Mouse (Mus musculus): ENCODE measurements at regions not wholly inside any gene's neighbourhood (a gene's known extent, or its start where the extent isn't known, plus 50 kb on each side); places are given as distances from the start of the nearest gene placed in this dataset.
A peak's percentile ranks its signal among the peaks of the same experiment; 100 is the strongest.

DNA sequence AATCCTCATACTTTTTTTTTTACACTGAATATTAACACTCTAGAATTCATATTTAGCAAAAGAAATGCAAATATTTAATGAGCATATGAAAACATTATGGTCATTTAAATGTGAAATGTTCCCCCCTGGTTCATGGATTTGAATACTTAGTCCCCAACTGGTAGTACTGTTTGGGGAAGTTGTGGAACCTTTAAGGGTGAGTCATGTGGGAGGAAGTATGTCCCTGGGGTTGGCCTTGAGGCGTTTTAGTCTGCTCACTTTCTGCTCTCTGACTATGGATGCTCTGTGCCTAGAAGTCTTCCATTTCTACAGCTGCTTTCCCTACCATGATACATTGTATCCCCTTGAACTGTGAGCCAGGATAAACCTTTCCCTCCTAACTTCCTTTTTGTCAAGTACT, 106.1 kb upstream of the Gm6657 start:
- DNase-seq (ENCODE audit: low read depth), result no peak
- TF ChIP-seq CTCF (IDR thresholded peaks at IDR 0.05; ENCODE audit: borderline replicate concordance, extremely low read depth, insufficient read depth, insufficient read length) (no peak), POLR2A (IDR thresholded peaks at IDR 0.05; ENCODE audit: borderline replicate concordance, extremely low read depth, insufficient read depth, insufficient read length, poor library complexity, severe bottlenecking) (no peak)

DNA sequence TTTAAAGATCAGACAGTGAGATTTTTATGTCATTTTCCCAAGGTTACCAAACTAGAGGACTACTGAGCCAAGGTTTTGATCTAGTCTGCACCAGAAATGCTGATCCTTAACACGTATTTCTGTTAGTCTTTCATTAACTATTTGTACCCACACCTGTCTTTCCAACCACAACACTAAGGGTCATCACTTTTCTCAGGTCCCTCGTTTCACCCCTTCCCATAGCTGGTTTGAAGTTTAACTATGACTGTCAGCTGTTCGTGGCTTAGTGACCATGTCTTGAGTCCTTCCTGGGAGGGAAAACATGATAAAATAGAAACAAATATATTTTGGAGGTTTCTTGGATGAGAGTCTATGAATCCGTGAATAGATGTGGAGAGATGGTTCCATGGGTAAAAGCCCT, 99.6 kb upstream of the Gm6657 start:
- no peak for TF ChIP-seq CTCF (IDR thresholded peaks at IDR 0.05; ENCODE audit: borderline replicate concordance, extremely low read depth, insufficient read depth, insufficient read length)
- no peak for TF ChIP-seq POLR2A (IDR thresholded peaks at IDR 0.05; ENCODE audit: borderline replicate concordance, extremely low read depth, insufficient read depth, insufficient read length, poor library complexity, severe bottlenecking)
- DNase-seq (ENCODE audit: low read depth), result no peak

DNA sequence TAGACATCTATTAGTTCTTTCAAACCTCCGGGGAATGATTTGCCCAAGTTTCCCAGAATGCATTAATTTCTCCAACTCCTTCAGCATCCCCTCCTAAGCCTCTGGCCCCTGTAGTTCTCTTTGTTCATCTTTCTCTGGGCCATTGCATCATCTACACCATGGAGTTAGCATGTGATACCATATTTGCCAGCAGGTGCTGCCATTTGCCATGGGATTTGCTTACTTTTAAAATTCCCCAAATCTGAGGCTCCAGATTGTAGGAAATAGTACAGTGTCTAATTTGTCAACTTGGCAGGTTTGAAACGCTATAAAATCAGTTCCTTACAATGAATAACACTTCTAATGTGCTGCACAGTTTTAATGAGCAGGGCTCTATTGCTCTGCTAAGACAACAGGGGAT, 98.7 kb upstream of the Gm6657 start:
- DNase-seq (ENCODE audit: low read depth), result peak; percentile 72
- no peak for TF ChIP-seq POLR2A (IDR thresholded peaks at IDR 0.05; ENCODE audit: borderline replicate concordance, extremely low read depth, insufficient read depth, insufficient read length, poor library complexity, severe bottlenecking)
- peak; percentile 18; the same call in 1 of the 2 replicates for TF ChIP-seq CTCF (IDR thresholded peaks at IDR 0.05; ENCODE audit: borderline replicate concordance, extremely low read depth, insufficient read depth, insufficient read length)

DNA sequence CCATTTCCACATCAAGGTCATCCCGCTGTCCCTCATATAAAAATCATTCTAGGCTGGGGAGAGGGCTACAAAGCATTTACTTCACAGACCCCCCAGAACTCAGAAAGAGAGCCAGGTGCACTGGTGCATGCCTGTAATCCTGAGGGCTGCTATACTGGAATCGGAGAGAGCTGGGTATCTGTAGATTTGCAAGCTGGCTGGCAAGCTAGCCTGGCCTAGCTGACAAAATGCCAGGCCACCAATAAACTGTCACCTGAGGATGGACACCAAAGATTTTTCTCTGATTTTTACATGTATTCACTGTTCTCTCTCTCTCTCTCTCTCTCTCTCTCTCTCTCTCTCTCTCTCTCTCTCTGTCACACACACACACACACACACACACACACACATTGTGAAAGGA, 98.1 kb upstream of the Gm6657 start:
- no peak for DNase-seq (ENCODE audit: low read depth)
- TF ChIP-seq CTCF (IDR thresholded peaks at IDR 0.05; ENCODE audit: borderline replicate concordance, extremely low read depth, insufficient read depth, insufficient read length) (no peak), POLR2A (IDR thresholded peaks at IDR 0.05; ENCODE audit: borderline replicate concordance, extremely low read depth, insufficient read depth, insufficient read length, poor library complexity, severe bottlenecking) (no peak)

DNA sequence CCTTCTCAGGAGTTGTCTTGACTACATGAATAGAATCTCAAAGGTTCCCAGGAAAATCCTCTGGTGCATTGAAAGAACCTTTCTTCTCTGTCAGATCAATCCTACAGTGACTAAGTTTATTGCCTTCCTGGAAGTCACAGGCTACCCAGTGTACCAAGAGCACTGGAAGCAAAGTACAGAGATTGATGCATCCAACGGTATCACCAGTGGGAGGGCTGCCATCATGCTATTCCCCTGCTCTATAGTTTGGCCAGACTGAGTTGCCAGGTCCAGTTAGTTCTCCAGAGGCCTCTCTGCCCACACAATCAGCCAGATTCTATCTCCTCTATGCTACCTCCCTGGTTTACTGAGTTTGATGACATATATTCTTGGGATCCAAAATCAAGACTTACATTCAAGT, 96.9 kb upstream of the Gm6657 start:
- TF ChIP-seq CTCF (IDR thresholded peaks at IDR 0.05; ENCODE audit: borderline replicate concordance, extremely low read depth, insufficient read depth, insufficient read length) (no peak), POLR2A (IDR thresholded peaks at IDR 0.05; ENCODE audit: borderline replicate concordance, extremely low read depth, insufficient read depth, insufficient read length, poor library complexity, severe bottlenecking) (no peak)
- DNase-seq (ENCODE audit: low read depth), result no peak

DNA sequence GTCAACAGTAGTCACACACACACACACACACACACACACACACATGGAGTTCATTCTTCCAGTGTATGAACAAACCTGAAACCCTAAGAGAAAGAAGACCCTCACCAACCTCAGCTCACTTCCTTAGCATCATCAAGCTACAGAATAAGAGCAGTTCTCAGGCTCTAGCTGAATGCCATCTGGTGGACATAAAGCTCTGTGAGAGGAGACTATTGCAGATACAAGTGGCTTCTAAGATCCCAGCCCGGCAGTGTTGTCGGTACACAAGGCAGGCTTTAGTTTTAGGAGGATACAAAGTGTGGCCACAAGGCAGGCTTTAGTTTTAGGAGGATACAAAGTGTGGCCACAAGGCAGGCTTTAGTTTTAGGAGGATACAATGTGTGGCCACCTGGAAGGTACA, 96.3 kb upstream of the Gm6657 start:
- peak; percentile 32 for DNase-seq (ENCODE audit: low read depth)
- TF ChIP-seq CTCF (IDR thresholded peaks at IDR 0.05; ENCODE audit: borderline replicate concordance, extremely low read depth, insufficient read depth, insufficient read length) (no peak), POLR2A (IDR thresholded peaks at IDR 0.05; ENCODE audit: borderline replicate concordance, extremely low read depth, insufficient read depth, insufficient read length, poor library complexity, severe bottlenecking) (no peak)

DNA sequence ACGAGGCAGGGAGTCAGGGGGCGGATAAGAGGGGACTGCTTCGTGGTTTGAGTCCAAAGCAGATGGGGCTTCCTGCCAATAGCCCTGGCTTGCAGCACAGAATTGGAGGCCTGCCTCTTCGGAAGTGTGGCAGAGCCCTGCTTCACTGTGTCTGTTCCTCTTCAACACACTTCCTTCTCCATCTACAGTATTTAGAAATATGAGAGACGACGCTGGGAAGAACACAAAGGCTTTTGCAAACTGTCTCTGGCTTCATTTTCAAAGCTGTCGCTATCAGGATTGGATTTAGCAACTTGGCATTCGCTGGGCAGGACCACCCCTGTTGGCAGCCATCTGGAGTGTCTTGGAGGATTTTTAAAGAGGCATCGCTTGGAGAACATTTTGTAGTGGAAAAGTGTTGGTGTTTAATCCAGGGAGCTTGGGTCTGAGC, 95.3 kb upstream of the Gm6657 start:
- peak; percentile 91 for DNase-seq (ENCODE audit: low read depth)
- TF ChIP-seq CTCF (IDR thresholded peaks at IDR 0.05; ENCODE audit: borderline replicate concordance, extremely low read depth, insufficient read depth, insufficient read length) (no peak), POLR2A (IDR thresholded peaks at IDR 0.05; ENCODE audit: borderline replicate concordance, extremely low read depth, insufficient read depth, insufficient read length, poor library complexity, severe bottlenecking) (no peak)

DNA sequence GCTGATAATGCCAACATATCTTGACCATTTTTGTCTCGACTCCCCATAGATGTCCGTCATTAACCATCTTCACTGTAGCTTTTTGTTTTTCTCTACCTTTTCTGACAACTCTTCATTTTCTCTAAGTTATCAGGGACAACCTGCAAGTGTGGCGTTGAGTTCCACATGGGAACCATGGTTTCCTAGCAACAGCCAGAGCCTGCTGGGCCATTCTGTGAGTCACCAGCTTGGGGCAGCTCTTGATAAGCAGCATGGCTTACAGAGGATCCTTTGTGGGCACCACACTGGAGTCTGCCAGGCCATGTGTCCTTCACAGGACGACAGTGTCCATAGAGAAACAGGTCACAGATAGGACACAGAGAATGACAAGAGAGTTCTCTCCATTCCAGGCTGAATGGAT, 94.3 kb upstream of the Gm6657 start:
- TF ChIP-seq POLR2A (IDR thresholded peaks at IDR 0.05; ENCODE audit: borderline replicate concordance, extremely low read depth, insufficient read depth, insufficient read length, poor library complexity, severe bottlenecking), result no peak
- no peak for TF ChIP-seq CTCF (IDR thresholded peaks at IDR 0.05; ENCODE audit: borderline replicate concordance, extremely low read depth, insufficient read depth, insufficient read length)
- peak; percentile 66 for DNase-seq (ENCODE audit: low read depth)

DNA sequence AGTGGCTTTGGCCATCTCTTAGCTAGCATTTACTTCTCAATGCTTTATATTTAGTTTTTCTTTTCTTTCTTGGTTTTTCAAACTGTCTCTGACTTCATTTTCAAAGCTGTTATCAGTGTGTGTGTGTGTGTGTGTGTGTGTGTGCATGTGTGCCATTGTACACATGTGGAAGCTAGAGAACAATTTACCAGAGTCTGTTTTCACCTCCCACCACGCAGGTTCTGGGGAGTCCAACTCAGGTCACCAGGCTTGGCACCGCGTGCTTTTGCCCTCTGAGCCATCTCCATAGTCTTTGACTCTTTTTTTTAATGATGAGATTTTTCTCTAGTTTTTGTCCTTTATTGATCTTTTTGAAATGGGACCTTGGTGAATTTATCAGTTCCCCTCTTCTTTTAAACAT, 93.3 kb upstream of the Gm6657 start:
- no peak for DNase-seq (ENCODE audit: low read depth)
- TF ChIP-seq CTCF (IDR thresholded peaks at IDR 0.05; ENCODE audit: borderline replicate concordance, extremely low read depth, insufficient read depth, insufficient read length) (no peak), POLR2A (IDR thresholded peaks at IDR 0.05; ENCODE audit: borderline replicate concordance, extremely low read depth, insufficient read depth, insufficient read length, poor library complexity, severe bottlenecking) (no peak)

DNA sequence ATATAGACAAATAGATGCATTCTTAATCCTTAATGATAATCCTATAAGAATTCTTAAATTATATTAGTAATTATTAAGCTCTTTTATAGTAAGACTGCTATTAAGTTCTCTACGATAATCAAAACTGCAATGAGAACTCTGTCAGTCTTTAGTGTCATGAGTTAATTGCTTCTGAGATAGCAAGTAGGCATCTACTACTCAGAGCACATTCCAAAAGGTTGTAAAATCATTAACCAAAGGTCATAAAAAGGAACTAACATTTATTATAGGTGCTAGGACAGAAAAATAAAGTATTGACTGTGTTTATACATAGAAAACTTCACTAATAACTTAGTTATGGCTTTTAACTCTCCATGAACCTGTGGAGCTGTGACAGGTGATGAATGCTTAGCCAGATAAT, 84.1 kb upstream of the Gm6657 start:
- TF ChIP-seq CTCF (IDR thresholded peaks at IDR 0.05; ENCODE audit: borderline replicate concordance, extremely low read depth, insufficient read depth, insufficient read length) (no peak), POLR2A (IDR thresholded peaks at IDR 0.05; ENCODE audit: borderline replicate concordance, extremely low read depth, insufficient read depth, insufficient read length, poor library complexity, severe bottlenecking) (no peak)
- no peak for DNase-seq (ENCODE audit: low read depth)

DNA sequence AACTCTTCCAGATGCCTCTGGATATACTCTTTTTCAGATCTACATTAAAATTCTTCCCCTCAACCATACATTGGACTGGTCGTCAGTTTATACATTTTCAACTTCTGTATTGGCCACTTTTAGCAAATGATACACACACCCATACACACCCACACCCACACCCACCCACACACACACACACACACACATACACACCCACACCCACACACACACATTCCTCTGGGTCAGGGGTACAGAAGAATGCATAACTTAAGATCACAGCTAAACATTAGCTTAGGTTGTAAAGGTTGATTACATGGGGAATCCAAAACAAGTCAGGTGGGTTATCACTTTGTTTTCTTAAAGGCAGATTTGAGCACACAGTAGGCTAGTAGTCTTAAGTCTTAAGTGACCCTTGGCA, 75.9 kb upstream of the Gm6657 start:
- DNase-seq (ENCODE audit: low read depth), result no peak
- TF ChIP-seq CTCF (IDR thresholded peaks at IDR 0.05; ENCODE audit: borderline replicate concordance, extremely low read depth, insufficient read depth, insufficient read length) (no peak), POLR2A (IDR thresholded peaks at IDR 0.05; ENCODE audit: borderline replicate concordance, extremely low read depth, insufficient read depth, insufficient read length, poor library complexity, severe bottlenecking) (no peak)

DNA sequence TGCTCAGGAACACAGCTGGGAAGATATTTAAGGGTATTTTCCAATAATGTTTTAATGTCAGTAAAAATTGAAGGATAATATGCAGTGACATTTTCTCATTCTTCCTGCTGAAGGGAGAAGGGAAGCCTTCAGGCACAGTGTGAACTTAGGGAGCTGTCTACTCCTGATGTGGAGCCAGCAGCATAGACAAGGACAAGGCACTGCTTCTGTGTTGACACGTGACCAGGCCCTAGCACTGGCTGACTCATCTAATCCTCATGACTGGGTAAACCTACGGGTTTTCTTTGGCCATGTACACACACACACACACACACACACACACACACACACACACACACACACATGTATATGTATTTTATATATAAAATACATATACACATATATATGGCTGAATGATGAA, 74.8 kb upstream of the Gm6657 start:
- no peak for DNase-seq (ENCODE audit: low read depth)
- TF ChIP-seq CTCF (IDR thresholded peaks at IDR 0.05; ENCODE audit: borderline replicate concordance, extremely low read depth, insufficient read depth, insufficient read length) (no peak), POLR2A (IDR thresholded peaks at IDR 0.05; ENCODE audit: borderline replicate concordance, extremely low read depth, insufficient read depth, insufficient read length, poor library complexity, severe bottlenecking) (no peak)

DNA sequence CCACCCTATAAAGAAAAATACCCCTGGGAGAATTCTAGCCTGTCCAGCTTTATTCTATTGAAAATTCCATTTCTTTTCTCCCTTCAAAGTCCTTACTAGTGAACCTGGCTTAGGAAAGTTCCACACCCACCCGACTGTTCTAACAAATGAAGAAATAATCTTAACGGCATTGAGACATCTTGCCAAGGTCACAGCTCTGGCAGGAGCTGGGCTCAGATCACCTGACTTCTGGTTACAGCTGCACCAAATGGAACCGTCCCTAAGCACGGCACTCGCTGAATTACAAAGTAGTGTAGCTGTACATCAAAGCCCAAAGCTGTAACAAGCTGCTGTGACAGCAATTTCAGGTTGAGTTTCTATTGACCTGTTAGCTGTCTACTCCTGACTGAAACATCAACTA, 74.2 kb upstream of the Gm6657 start:
- TF ChIP-seq CTCF (IDR thresholded peaks at IDR 0.05; ENCODE audit: borderline replicate concordance, extremely low read depth, insufficient read depth, insufficient read length) (no peak), POLR2A (IDR thresholded peaks at IDR 0.05; ENCODE audit: borderline replicate concordance, extremely low read depth, insufficient read depth, insufficient read length, poor library complexity, severe bottlenecking) (no peak)
- no peak for DNase-seq (ENCODE audit: low read depth)
